Mouse (Mus musculus) midbrain, embryonic 16.5 days (tissue): ENCODE measurements at regions not wholly inside any gene's neighbourhood (a gene's known extent, or its start where the extent isn't known, plus 50 kb on each side); places are given as distances from the start of the nearest gene placed in this dataset.

Source experiments
- ATAC-seq: fragments of 200-750 bp; cut with Nextera tagmentation; 2 replicates; pipeline ENCODE4 v1.8.0; 2017; ENCODE audit warnings: moderate TSS enrichment
- H3K27ac ChIP-seq: fragments of 300-500 bp; sonication (generic); 2 replicates; pipeline ENCODE4 v1.5.1; 2014; ENCODE audit warnings: mild to moderate bottlenecking, low read length, mixed read lengths
- H3K27me3 ChIP-seq: fragments of 300-500 bp; sonication (generic); 2 replicates; pipeline ENCODE4 v1.6.1; 2014; ENCODE audit warnings: low read depth, low read length, mixed read lengths; ENCODE audit not compliant: control insufficient read depth, insufficient read depth
- H3K36me3 ChIP-seq: fragments of 300-500 bp; sonication (generic); 2 replicates; pipeline ENCODE4 v1.6.1; 2014; ENCODE audit warnings: mild to moderate bottlenecking, low read length, moderate library complexity, mixed read lengths; ENCODE audit not compliant: control insufficient read depth, insufficient read depth
- H3K4me1 ChIP-seq: fragments of 300-500 bp; sonication (generic); 2 replicates; pipeline ENCODE4 v1.6.1; 2014; ENCODE audit warnings: mild to moderate bottlenecking, low read length, mixed read lengths; ENCODE audit not compliant: control insufficient read depth, insufficient read depth
- H3K4me2 ChIP-seq: fragments of 300-500 bp; sonication (generic); 2 replicates; pipeline ENCODE4 v1.6.1; 2014; ENCODE audit warnings: mild to moderate bottlenecking, low read length, mixed read lengths
- H3K4me3 ChIP-seq: fragments of 300-500 bp; sonication (generic); 2 replicates; pipeline ENCODE4 v1.5.1; 2014; ENCODE audit warnings: low read depth, mild to moderate bottlenecking, low read length, moderate library complexity, mixed read lengths
- H3K9ac ChIP-seq: fragments of 300-500 bp; sonication (generic); 2 replicates; pipeline ENCODE4 v1.6.1; 2014; ENCODE audit warnings: low read depth, low read length, mixed read lengths
- H3K9me3 ChIP-seq: fragments of 300-500 bp; sonication (generic); replicated peaks from 2 replicates; pipeline ENCODE4 v1.6.1; 2014; ENCODE audit warnings: mild to moderate bottlenecking, low read length, mixed read lengths; ENCODE audit not compliant: control insufficient read depth, poor library complexity, severe bottlenecking
- WGBS: fragments of 180-500 bp; shearing (Covaris S2); extraction: QIAGEN DNeasy Blood & Tissue Kit; methylation state at CpG from one replicate; pipeline ENCODE4 v1.1.7; 2014; 5-methylcytosine and 5-hydroxymethylcytosine counted together

- no peak for ATAC-seq
- Histone ChIP-seq H3K27me3 (no peaks in the 10 kb centered on the region), H3K4me1 (no peaks in the 10 kb centered on the region), H3K9ac (no peak overlapping the region), H3K36me3 (no peaks in the 10 kb centered on the region), H3K9me3 (no peaks in the 10 kb centered on the region), H3K27ac (no peak overlapping the region), H3K4me3 (no peak overlapping the region), H3K4me2 (no peak overlapping the region)
- WGBS, result 95% methylated on average over 7 of the region's 7 CpGs
Observed at GRCm38 (mm10) chr8:35302856-35303255, 462.7 kb upstream of the Gm19410 start.

DNA sequence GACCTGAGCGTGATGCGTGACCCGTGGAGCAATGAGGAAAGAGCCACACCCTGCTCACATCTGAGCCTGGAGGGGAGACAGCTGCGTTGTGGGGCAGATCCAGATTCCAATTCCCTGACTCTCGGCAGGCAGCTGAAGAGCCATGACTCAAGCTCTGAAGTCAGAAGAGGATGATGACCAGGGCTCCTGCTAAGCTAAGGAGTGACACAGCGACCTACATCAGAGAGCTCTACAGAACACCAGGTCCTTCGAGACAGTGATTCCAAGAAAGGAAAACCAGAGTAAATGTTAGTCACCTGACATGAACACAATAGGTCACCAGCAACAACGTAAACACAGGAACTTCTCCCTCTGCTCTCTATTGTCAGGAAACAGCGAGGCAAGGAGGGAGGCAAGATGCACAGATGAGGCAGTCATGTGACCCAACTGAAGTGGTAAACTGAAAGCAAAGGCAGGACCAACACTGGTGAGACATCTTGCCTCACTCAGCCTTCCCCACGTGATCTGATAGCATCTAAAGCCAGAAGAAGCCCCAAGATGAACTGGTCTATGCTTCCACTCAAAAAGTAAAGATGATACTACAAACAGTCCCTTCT, 444.2 kb upstream of the Gm19410 start:
- no peak overlapping the region for H3K4me3 ChIP-seq
- no peaks in the 10 kb centered on the region for H3K4me1 ChIP-seq
- no peak for ATAC-seq
- no peaks in the 10 kb centered on the region for H3K27me3 ChIP-seq
- H3K36me3 ChIP-seq, result no peaks in the 10 kb centered on the region
- no peak overlapping the region for H3K27ac ChIP-seq
- H3K9ac ChIP-seq, result no peak overlapping the region
- H3K4me2 ChIP-seq, result no peak overlapping the region
- no peaks in the 10 kb centered on the region for H3K9me3 ChIP-seq
- 83% methylated on average over 10 of the region's 10 CpGs for WGBS

DNA sequence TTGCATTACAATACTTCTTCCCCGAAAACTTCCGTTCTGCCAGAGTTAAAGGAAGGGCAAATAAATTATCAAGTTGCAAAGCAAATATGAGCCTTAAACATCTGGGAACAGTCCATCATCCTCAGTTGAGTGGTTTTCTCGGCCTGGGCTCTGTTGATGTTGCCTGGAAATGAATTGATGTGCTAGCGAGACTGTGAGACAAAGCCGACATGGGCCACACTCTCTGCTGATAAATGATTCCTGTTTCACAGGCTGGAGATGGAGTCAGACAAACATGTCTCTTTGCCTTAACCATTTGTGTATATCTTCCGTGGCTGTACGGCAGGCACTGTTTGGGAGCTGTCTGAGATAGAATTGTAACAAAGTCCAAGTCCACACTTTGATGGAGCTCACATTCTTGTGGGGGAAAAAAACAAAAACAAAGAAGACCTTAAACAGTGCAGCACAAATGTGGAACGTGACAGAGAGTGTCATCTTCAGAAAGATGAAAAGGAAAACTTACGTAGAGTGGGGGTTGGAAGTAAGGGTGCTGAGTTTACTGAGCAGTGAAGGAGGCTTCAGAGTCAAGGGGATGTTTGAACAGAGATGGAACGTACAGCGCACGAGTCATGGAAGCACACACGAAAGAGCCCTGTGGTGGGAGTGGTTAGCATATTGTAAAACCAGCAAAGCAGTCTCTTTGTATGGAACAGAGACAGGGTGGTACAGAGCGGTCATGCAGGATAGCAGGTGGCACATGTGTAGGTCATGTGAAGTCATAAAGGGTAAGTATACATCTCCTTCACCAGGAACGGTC, 442.2 kb upstream of the Gm19410 start:
- no peaks in the 10 kb centered on the region for H3K36me3 ChIP-seq
- H3K9me3 ChIP-seq, result no peaks in the 10 kb centered on the region
- H3K27me3 ChIP-seq, result no peaks in the 10 kb centered on the region
- no peak overlapping the region for H3K4me2 ChIP-seq
- no peak for ATAC-seq
- no peak overlapping the region for H3K4me3 ChIP-seq
- H3K4me1 ChIP-seq, result no peaks in the 10 kb centered on the region
- 87% methylated on average over 15 of the region's 15 CpGs for WGBS
- H3K9ac ChIP-seq, result no peak overlapping the region
- no peak overlapping the region for H3K27ac ChIP-seq
